Mouse (Mus musculus): ENCODE data around the gene Igfals. TPM values are rescaled to one million over a fixed set of nuclear protein-coding genes. Genes with fewer than 3 reads are reported as not detected.

Gene Igfals
- polyA plus RNA-seq, 1 experiment from 2014 or later: 0.19 TPM

GRCm38 (mm10) chr17:24895571-24896240 lies 29.9 kb downstream of the Igfals start:
- 12% methylated on average over 23 of the region's 23 CpGs for WGBS

GRCm38 (mm10) chr17:24896241-24896992 lies 30.6 kb downstream of the Igfals start, which contains the start of gene Nme3:
Gene Nme3, plus strand, starts transcription at chr17:24896500.
- Histone ChIP-seq H3K36me3 (peaks cover 60% of the 10 kb centered on the region), H3K4me2 (peak within 1 kb of the TSS; percentile 94)
- 2% methylated on average over 49 of the region's 50 CpGs for WGBS

More at GRCm38 (mm10) chr17:24895571-24896240, 29.9 kb downstream of the Igfals start:
- H3K9me3 ChIP-seq (replicated peaks): no peaks in the 10 kb centered on the region
- peak overlapping the region; percentile 94 for H3K4me2 ChIP-seq
- peak overlapping the region; percentile 81 for H3K4me3 ChIP-seq
- H3K4me1 ChIP-seq (replicated peaks): peaks cover 47% of the 10 kb centered on the region
- H3K36me3 ChIP-seq: peaks cover 60% of the 10 kb centered on the region
- H3K9ac ChIP-seq: peak overlapping the region; percentile 91
- no peak for ATAC-seq (replicated peaks; ENCODE audit: insufficient number of reproducible peaks, insufficient read depth, low FRiP score, low read depth)
- H3K27me3 ChIP-seq: no peaks in the 10 kb centered on the region
- peak overlapping the region; percentile 91 for H3K27ac ChIP-seq

GRCm38 (mm10) chr17:24896993-24897269 lies 31.1 kb downstream of the Igfals start:
- peak overlapping the region; percentile 91; the same call in 1 of the 2 replicates for H3K27ac ChIP-seq
- ATAC-seq (replicated peaks; ENCODE audit: insufficient number of reproducible peaks, insufficient read depth, low FRiP score, low read depth): no peak
- peak overlapping the region; percentile 81 for H3K4me3 ChIP-seq
- H3K4me2 ChIP-seq: peak overlapping the region; percentile 94
- peaks cover 60% of the 10 kb centered on the region for H3K36me3 ChIP-seq
- H3K4me1 ChIP-seq (replicated peaks): peaks cover 47% of the 10 kb centered on the region
- 34% methylated on average over 11 of the region's 11 CpGs for WGBS
- H3K9ac ChIP-seq: peak overlapping the region; percentile 91
- no peaks in the 10 kb centered on the region for H3K27me3 ChIP-seq
- H3K9me3 ChIP-seq (replicated peaks): no peaks in the 10 kb centered on the region

More at GRCm38 (mm10) chr17:24896241-24896992, 30.6 kb downstream of the Igfals start, which contains the start of gene Nme3:
- Histone ChIP-seq H3K27me3 (no peaks in the 10 kb centered on the region), H3K4me1 (replicated peaks) (peaks cover 47% of the 10 kb centered on the region), H3K9me3 (replicated peaks) (no peaks in the 10 kb centered on the region), H3K27ac (peak within 1 kb of the TSS; percentile 91), H3K9ac (peak within 1 kb of the TSS; percentile 91), H3K4me3 (peak within 1 kb of the TSS; percentile 81)
- ATAC-seq (replicated peaks; ENCODE audit: insufficient number of reproducible peaks, insufficient read depth, low FRiP score, low read depth): peak; percentile 44

DNA sequence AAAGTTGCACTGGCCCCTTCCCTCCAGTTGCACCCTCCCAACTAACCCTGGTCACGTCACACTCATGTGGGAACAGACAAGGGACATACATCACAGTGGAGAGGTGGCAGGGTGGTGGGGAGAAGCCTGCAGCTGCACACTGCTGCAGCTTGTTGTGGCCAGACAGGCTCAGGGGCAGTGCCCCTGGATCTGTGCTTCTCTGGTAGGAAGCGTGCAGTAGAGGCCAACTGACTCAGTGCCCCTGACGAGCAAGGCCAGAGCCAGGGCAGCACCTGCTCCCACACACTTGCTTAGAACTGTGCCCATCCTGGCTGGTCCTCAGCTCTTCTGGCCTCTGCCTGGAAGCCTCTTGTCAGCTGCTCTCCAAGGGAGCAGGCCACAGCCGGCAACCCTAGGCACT lies 31.8 kb downstream of the Igfals start:
- no peak overlapping the region for H3K9ac ChIP-seq
- no peak for ATAC-seq (replicated peaks; ENCODE audit: insufficient number of reproducible peaks, insufficient read depth, low FRiP score, low read depth)
- 71% methylated on average over 4 of the region's 4 CpGs for whole genome bisulfite sequencing

DNA sequence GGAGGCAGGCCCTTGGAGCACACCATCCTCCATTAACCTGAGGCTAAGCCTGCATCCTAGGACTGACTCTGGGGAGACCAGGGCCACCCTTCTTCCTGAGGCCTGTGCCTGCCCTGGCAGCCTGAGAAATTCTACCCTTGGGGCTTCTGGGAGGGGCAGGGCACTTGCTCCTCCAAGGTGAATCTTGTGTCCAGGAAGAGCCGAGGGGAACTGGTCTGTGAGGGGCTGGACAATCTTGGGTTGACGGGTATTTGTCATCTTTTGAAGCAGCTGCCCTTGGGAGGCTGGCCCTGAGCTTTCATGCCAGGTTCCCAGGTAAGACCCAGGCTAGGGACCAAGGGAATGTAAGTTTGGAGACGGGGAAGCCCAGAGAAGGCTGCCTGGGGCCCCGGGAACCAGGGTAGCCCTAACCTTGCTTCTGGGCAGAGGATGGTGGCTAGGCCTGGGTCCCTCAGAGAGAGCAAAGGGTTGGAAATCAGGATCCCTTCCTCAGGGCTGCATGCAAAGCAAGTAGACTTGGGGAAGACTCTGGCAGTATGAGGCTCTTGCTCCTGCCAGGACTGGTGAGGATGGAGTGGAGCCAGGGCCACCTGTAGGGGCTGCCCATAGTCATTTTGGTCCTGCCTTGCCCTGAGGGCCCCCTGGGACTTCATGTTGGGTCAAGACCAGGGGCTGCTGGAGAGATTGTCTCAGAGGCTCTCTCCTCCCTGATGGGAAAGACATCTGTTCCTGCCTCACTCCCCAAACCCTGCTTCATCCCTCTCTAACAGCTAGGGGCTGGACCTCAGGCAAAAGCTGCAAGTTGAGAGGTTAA lies 32.5 kb downstream of the Igfals start:
- Histone ChIP-seq H3K4me3 (peak overlapping the region; percentile 81; the same call in 1 of the 2 replicates), H3K4me2 (no peak overlapping the region), H3K27me3 (no peaks in the 10 kb centered on the region), H3K27ac (peak overlapping the region; percentile 57), H3K36me3 (peaks cover 60% of the 10 kb centered on the region), H3K9me3 (replicated peaks) (no peaks in the 10 kb centered on the region), H3K4me1 (replicated peaks) (peaks cover 47% of the 10 kb centered on the region), H3K9ac (peak overlapping the region; percentile 12; the same call in 1 of the 2 replicates)
- ATAC-seq (replicated peaks; ENCODE audit: insufficient number of reproducible peaks, insufficient read depth, low FRiP score, low read depth): no peak
- WGBS: 85% methylated on average over 4 of the region's 4 CpGs

More for the DNA sequence above, 31.8 kb downstream of the Igfals start:
- peaks cover 60% of the 10 kb centered on the region for H3K36me3 ChIP-seq
- H3K4me1 ChIP-seq (replicated peaks): peaks cover 47% of the 10 kb centered on the region
- peak overlapping the region; percentile 81 for H3K4me3 ChIP-seq
- H3K4me2 ChIP-seq: peak overlapping the region; percentile 94; the same call in 1 of the 2 replicates
- no peaks in the 10 kb centered on the region for H3K27me3 ChIP-seq
- H3K9me3 ChIP-seq (replicated peaks): no peaks in the 10 kb centered on the region
- H3K27ac ChIP-seq: no peak overlapping the region

- Histone ChIP-seq H3K4me3 (no peak overlapping the region), H3K27me3 (no peaks in the 10 kb centered on the region), H3K4me1 (replicated peaks) (peaks cover 40% of the 10 kb centered on the region), H3K9me3 (replicated peaks) (no peaks in the 10 kb centered on the region), H3K9ac (0 out of 2 replicates have a peak overlapping the region, but pooled peaks have one; percentile 12), H3K4me2 (no peak overlapping the region), H3K36me3 (peaks cover 68% of the 10 kb centered on the region), H3K27ac (peak overlapping the region; percentile 57)
- ATAC-seq (replicated peaks; ENCODE audit: insufficient number of reproducible peaks, insufficient read depth, low FRiP score, low read depth): peak; percentile 15
- WGBS: 61% methylated on average over 5 of the region's 5 CpGs
These were observed 33.4 kb downstream of the Igfals start for GRCm38 (mm10) chr17:24899153-24899552.

GRCm38 (mm10) chr17:24900014-24900413 lies 34.2 kb downstream of the Igfals start:
- Histone ChIP-seq H3K4me2 (no peak overlapping the region), H3K4me3 (no peak overlapping the region), H3K27ac (no peak overlapping the region), H3K36me3 (peaks cover 77% of the 10 kb centered on the region), H3K9ac (no peak overlapping the region), H3K9me3 (replicated peaks) (no peaks in the 10 kb centered on the region), H3K27me3 (no peaks in the 10 kb centered on the region), H3K4me1 (replicated peaks) (peaks cover 37% of the 10 kb centered on the region)
- ATAC-seq (replicated peaks; ENCODE audit: insufficient number of reproducible peaks, insufficient read depth, low FRiP score, low read depth): no peak
- 90% methylated on average over 6 of the region's 6 CpGs for WGBS

- H3K9ac ChIP-seq: no peak overlapping the region
- peaks cover 98% of the 10 kb centered on the region for H3K36me3 ChIP-seq
- H3K27me3 ChIP-seq: no peaks in the 10 kb centered on the region
- WGBS: 89% methylated on average over 5 of the region's 5 CpGs
- no peaks in the 10 kb centered on the region for H3K9me3 ChIP-seq (replicated peaks)
- no peak overlapping the region for H3K4me3 ChIP-seq
- no peak overlapping the region for H3K27ac ChIP-seq
- H3K4me1 ChIP-seq (replicated peaks): peaks cover 19% of the 10 kb centered on the region
- no peak for ATAC-seq (replicated peaks; ENCODE audit: insufficient number of reproducible peaks, insufficient read depth, low FRiP score, low read depth)
- H3K4me2 ChIP-seq: no peak overlapping the region
These were observed 36.3 kb downstream of the Igfals start for GRCm38 (mm10) chr17:24902124-24902523.

DNA sequence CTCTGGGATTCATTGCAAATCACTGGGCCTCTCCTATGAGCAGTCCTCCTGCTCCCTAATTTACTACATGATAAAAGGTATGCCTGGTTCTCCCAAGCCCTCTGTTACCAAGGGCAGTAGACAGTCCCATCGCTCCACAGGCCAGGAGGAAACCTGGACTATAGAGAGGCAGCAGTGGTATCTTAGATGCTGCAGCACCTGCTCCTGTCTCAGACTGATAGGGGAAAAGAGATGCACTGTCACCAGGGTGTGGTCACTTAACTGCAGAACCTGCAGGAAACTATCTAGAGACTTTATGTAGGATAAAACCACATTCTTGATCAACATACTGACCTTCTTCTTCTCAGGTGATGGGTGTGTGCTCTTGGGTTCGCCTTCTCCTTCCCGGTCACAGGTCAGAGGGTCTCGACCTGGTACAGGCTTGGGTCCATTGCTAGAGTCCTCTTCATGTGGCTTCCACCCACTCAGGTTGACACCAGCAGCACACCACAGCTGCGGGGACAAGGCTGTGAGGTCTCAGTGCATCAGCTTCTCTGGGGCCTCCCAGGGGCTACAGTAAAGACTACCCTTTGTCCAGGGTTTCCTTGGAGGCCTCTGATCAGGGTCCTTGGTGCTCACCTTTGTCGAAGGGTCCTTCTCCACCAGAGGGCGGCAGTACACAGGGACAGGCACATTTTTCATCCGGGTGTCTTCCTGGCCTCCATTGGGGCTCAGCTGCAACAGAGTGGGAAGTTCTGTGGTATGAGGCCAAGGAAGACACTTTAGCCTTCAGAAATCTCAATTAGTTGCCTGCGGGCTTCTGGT lies 37.1 kb downstream of the Igfals start:
- WGBS: 69% methylated on average over 9 of the region's 9 CpGs
- no peaks in the 10 kb centered on the region for H3K27me3 ChIP-seq
- no peak overlapping the region for H3K27ac ChIP-seq
- H3K9me3 ChIP-seq (replicated peaks): no peaks in the 10 kb centered on the region
- H3K4me2 ChIP-seq: no peak overlapping the region
- no peak overlapping the region for H3K4me3 ChIP-seq
- H3K36me3 ChIP-seq: peaks cover 99% of the 10 kb centered on the region
- H3K4me1 ChIP-seq (replicated peaks): peaks cover 12% of the 10 kb centered on the region
- H3K9ac ChIP-seq: no peak overlapping the region
- no peak for ATAC-seq (replicated peaks; ENCODE audit: insufficient number of reproducible peaks, insufficient read depth, low FRiP score, low read depth)

DNA sequence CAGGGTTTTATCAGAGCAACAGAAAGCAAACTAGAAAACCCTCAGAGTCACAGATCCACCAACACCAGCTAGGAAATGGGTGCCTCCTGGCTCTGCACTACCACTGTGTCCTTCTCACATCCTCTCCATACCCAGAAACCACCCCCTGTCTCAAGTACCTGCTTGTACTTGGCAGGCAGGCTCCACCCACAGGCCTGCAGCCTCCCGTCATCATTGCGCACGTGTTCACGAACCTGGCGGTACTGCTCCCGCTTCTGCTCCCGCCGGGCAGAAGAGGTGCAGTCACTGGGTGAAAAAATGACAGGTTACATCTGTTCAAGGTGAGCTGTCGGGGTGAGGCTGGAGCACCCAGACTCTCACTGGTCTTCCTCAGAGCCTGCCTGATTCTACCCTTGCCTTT lies 38.0 kb downstream of the Igfals start:
- Histone ChIP-seq H3K4me3 (no peak overlapping the region), H3K27me3 (no peaks in the 10 kb centered on the region), H3K4me2 (no peak overlapping the region), H3K9ac (no peak overlapping the region), H3K4me1 (replicated peaks) (peaks cover 5% of the 10 kb centered on the region), H3K27ac (no peak overlapping the region), H3K36me3 (peaks cover 99% of the 10 kb centered on the region), H3K9me3 (replicated peaks) (no peaks in the 10 kb centered on the region)
- WGBS: 85% methylated on average over 9 of the region's 9 CpGs
- no peak for ATAC-seq (replicated peaks; ENCODE audit: insufficient number of reproducible peaks, insufficient read depth, low FRiP score, low read depth)

Measured in heart, embryonic 15.5 days (tissue).